Mouse (Mus musculus): Measurements from ENCODE around the gene Hemgn. TPM values are rescaled to one million over a fixed set of nuclear protein-coding genes. Genes with fewer than 3 reads are reported as not detected.
A peak's percentile ranks its signal among the peaks of the same experiment; 100 is the strongest.

The Hemgn gene
- polyA plus RNA-seq, 1 experiment from 2014 or later: 17.6 TPM

DNA sequence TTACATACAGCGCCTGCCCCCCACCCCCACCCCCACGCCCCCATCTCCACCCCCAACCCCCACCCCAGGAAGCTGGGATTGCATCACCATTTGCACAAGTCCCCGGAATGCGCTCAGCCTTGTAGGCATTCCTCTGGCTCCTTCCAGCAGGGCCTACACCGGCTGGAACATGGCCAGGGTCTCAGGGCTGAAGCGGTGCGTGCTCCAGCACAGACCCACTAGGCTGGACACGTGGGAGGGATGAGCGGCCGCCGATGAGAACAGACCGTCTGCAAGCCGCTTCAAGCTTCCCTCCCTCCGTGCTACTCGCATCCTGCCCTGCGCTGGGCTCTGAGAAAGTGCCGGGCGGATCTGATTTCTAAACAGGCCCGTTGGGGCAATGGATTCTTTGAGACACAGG lies 42.3 kb downstream of the Hemgn start:
- Histone ChIP-seq H3K4me1 (ENCODE audit: control insufficient read depth, insufficient read depth, low read length) (no peaks in the 10 kb centered on the region; the same call in 1 of the 2 replicates), H3K27me3 (ENCODE audit: control insufficient read depth, insufficient read depth, low read length) (no peaks in the 10 kb centered on the region), H3K4me2 (ENCODE audit: low read depth, low read length) (peak overlapping the region; percentile 40), H3K9me3 (replicated peaks; ENCODE audit: control insufficient read depth, low read length) (peaks cover 3% of the 10 kb centered on the region; the same call in 1 of the 2 replicates), H3K4me3 (replicated peaks; ENCODE audit: low read length) (peak overlapping the region; percentile 11; the same call in 1 of the 2 replicates), H3K36me3 (ENCODE audit: control insufficient read depth, insufficient read depth, low read length) (no peaks in the 10 kb centered on the region), H3K27ac (ENCODE audit: low read length) (no peak overlapping the region), H3K9ac (ENCODE audit: low read length) (peak overlapping the region; percentile 39; the same call in 1 of the 2 replicates)
- WGBS: 3% methylated on average over 19 of the region's 19 CpGs
- ATAC-seq (ENCODE audit: insufficient read depth, low FRiP score): peak; percentile 83; the same call in 1 of the 2 replicates

DNA sequence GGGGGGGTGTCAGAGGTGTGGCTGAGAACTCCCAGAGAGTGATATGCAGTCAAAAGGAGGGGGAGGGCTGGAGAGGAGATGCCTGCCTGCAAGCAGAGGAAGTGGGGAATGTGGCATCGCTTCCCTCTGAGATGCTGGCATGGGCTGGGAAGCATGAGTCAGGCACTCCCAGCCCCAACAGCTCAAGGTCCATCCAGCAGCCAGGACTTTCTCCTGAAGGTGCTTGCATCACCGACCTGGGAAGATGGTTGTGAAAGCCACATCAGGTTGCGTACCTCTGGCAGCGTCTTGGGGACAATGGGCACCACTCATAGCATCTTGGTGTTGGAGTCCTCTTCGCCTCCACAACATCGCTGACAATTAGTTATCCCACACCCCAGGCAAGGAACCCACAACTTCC lies 42.9 kb downstream of the Hemgn start:
- Histone ChIP-seq H3K4me3 (replicated peaks; ENCODE audit: low read length) (no peak overlapping the region), H3K9ac (ENCODE audit: low read length) (no peak overlapping the region), H3K36me3 (ENCODE audit: control insufficient read depth, insufficient read depth, low read length) (no peaks in the 10 kb centered on the region), H3K27me3 (ENCODE audit: control insufficient read depth, insufficient read depth, low read length) (no peaks in the 10 kb centered on the region), H3K4me2 (ENCODE audit: low read depth, low read length) (no peak overlapping the region), H3K9me3 (replicated peaks; ENCODE audit: control insufficient read depth, low read length) (peaks cover 3% of the 10 kb centered on the region; the same call in 1 of the 2 replicates), H3K4me1 (ENCODE audit: control insufficient read depth, insufficient read depth, low read length) (no peaks in the 10 kb centered on the region; the same call in 1 of the 2 replicates), H3K27ac (ENCODE audit: low read length) (no peak overlapping the region)
- 43% methylated on average over 6 of the region's 6 CpGs for WGBS
- ATAC-seq (ENCODE audit: insufficient read depth, low FRiP score): no peak

DNA sequence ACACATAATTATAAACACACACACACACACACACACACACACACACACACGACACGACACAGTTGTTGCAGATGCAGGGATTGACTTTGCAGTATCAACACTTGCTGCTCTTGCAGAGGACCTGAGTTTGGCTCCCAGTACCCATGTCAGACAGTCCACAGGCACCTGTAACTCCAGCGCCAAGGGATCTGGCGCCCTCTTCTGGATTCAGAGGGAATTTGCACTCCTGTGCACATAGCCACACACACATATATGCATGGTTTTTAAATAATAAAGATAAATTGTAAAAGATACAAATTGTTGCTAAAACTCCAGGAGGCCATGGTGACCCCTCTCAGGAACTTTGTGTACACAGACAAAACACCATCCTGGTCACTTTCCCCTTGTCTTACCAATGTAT lies 44.2 kb downstream of the Hemgn start:
- Histone ChIP-seq H3K4me3 (replicated peaks; ENCODE audit: low read length) (no peak overlapping the region), H3K4me2 (ENCODE audit: low read depth, low read length) (no peak overlapping the region), H3K9me3 (replicated peaks; ENCODE audit: control insufficient read depth, low read length) (peaks cover 3% of the 10 kb centered on the region; the same call in 1 of the 2 replicates), H3K36me3 (ENCODE audit: control insufficient read depth, insufficient read depth, low read length) (no peaks in the 10 kb centered on the region), H3K27ac (ENCODE audit: low read length) (no peak overlapping the region), H3K9ac (ENCODE audit: low read length) (no peak overlapping the region), H3K27me3 (ENCODE audit: control insufficient read depth, insufficient read depth, low read length) (no peaks in the 10 kb centered on the region), H3K4me1 (ENCODE audit: control insufficient read depth, insufficient read depth, low read length) (no peaks in the 10 kb centered on the region; the same call in 1 of the 2 replicates)
- 61% methylated on average over 4 of the region's 4 CpGs for WGBS
- no peak for ATAC-seq (ENCODE audit: insufficient read depth, low FRiP score)

DNA sequence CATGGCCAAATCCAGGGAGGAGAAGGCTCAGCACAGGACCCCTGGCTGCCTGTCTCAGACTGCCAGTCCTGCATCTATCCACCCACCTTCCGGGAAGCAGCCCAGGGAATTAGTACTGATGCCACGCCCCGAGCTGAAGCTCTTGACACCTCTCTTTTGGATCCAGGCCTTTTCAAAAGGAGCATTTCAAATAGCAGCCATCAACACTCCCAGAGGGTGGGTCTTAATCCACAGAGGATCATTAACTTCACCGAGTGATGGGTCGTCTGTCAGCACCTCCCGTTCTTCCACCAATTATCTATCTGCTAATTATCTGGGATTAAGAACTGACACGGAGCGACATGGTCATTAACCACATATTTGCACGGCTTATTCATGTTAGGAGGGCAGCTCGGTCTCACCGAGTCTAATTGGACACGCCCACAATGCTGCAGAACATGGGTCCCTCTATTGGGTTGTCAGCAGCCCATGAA lies 45.8 kb downstream of the Hemgn start:
- Histone ChIP-seq H3K9me3 (replicated peaks; ENCODE audit: control insufficient read depth, low read length) (peaks cover 3% of the 10 kb centered on the region; the same call in 1 of the 2 replicates), H3K4me1 (ENCODE audit: control insufficient read depth, insufficient read depth, low read length) (no peaks in the 10 kb centered on the region; the same call in 1 of the 2 replicates), H3K27me3 (ENCODE audit: control insufficient read depth, insufficient read depth, low read length) (no peaks in the 10 kb centered on the region), H3K36me3 (ENCODE audit: control insufficient read depth, insufficient read depth, low read length) (no peaks in the 10 kb centered on the region), H3K9ac (ENCODE audit: low read length) (no peak overlapping the region), H3K4me2 (ENCODE audit: low read depth, low read length) (no peak overlapping the region), H3K27ac (ENCODE audit: low read length) (no peak overlapping the region), H3K4me3 (replicated peaks; ENCODE audit: low read length) (no peak overlapping the region)
- WGBS: 8% methylated on average over 12 of the region's 12 CpGs
- ATAC-seq (ENCODE audit: insufficient read depth, low FRiP score): no peak

DNA sequence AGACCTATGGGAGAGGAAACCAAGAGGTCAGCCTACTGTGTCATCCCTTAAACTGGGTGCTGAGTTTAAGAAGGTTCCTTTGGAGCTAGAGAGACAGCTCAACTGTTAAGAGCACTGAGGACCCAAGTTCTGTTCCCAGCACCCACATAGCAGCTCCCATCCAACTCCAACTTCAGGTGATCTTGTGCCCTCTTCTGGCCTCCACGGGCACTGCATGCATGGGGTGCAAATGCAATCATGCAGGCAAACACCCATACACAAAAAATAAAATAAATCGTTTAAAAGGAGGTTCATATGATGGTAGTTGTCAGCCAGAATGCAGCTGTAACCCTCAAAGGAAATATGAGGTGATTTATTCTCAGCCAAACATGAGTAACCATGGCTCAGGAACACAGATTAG lies 48.9 kb downstream of the Hemgn start:
- Histone ChIP-seq H3K4me1 (ENCODE audit: control insufficient read depth, insufficient read depth, low read length) (no peaks in the 10 kb centered on the region; the same call in 1 of the 2 replicates), H3K4me2 (ENCODE audit: low read depth, low read length) (no peak overlapping the region), H3K27ac (ENCODE audit: low read length) (no peak overlapping the region), H3K9me3 (replicated peaks; ENCODE audit: control insufficient read depth, low read length) (peaks cover 3% of the 10 kb centered on the region; the same call in 1 of the 2 replicates), H3K36me3 (ENCODE audit: control insufficient read depth, insufficient read depth, low read length) (no peaks in the 10 kb centered on the region), H3K9ac (ENCODE audit: low read length) (no peak overlapping the region), H3K4me3 (replicated peaks; ENCODE audit: low read length) (no peak overlapping the region), H3K27me3 (ENCODE audit: control insufficient read depth, insufficient read depth, low read length) (no peaks in the 10 kb centered on the region)
- WGBS: 78% methylated on average over 2 of the region's 2 CpGs
- no peak for ATAC-seq (ENCODE audit: insufficient read depth, low FRiP score)

DNA sequence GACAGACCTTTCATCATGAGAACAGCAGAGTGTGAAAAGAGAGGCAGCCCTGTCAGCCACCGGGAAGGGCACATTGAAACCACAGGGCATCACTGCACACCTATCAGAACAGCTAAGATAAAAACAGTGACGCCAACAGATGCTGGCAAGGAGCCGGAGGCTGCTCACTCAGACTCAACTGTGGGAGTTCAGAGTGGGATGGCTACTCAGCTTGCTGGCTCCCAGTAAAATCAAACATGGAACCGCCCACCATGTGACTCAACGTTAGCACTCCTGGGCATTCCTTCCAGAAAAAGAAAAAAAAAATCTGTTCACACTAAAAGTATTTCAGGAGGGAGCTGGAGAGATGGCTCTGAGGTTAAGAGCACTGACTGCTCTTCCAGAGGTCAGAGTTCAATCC lies 52.0 kb downstream of the Hemgn start:
- Histone ChIP-seq H3K36me3 (ENCODE audit: control insufficient read depth, insufficient read depth, low read length) (no peaks in the 10 kb centered on the region), H3K27ac (ENCODE audit: low read length) (no peak overlapping the region), H3K27me3 (ENCODE audit: control insufficient read depth, insufficient read depth, low read length) (peaks cover 6% of the 10 kb centered on the region), H3K4me3 (replicated peaks; ENCODE audit: low read length) (no peak overlapping the region), H3K9ac (ENCODE audit: low read length) (no peak overlapping the region), H3K9me3 (replicated peaks; ENCODE audit: control insufficient read depth, low read length) (no peaks in the 10 kb centered on the region), H3K4me2 (ENCODE audit: low read depth, low read length) (no peak overlapping the region), H3K4me1 (ENCODE audit: control insufficient read depth, insufficient read depth, low read length) (no peaks in the 10 kb centered on the region)
- WGBS: 61% methylated on average over 5 of the region's 5 CpGs
- no peak for ATAC-seq (ENCODE audit: insufficient read depth, low FRiP score)

DNA sequence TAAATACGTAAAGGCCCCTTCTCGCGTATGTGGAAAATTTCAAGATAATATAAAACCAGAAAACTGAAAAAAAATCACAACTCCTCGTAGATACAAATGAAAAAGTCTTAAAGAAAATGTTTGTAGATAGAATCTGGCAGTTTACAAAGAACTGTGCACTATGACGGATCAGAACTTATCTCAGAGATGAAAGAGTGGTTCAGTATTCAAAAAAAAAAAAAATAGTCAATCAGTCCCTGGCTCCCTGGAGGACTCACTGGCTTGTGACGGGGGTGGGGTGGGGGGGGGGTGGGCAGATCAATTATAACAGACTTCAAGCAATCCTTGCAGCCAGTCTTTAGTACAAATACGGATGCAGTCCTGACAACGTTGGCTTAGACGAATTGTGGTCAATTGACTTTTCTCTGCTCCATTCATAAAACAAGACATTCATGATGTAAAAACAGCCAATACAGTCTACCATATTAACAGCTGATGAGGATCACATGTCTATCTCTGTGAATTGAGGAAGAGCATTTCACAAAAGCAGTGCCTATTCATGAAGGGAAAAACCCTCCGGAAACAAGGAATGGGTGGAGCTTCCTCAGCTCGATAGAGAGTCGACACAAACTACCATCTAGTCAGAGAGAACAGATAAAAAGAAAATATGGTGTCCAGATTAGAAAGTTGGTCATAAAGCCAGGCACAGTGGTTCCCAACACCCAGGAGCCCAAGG lies 53.6 kb downstream of the Hemgn start:
- Histone ChIP-seq H3K4me2 (ENCODE audit: low read depth, low read length) (no peak overlapping the region), H3K9ac (ENCODE audit: low read length) (no peak overlapping the region), H3K27me3 (ENCODE audit: control insufficient read depth, insufficient read depth, low read length) (peaks cover 8% of the 10 kb centered on the region), H3K27ac (ENCODE audit: low read length) (no peak overlapping the region), H3K36me3 (ENCODE audit: control insufficient read depth, insufficient read depth, low read length) (no peaks in the 10 kb centered on the region), H3K4me1 (ENCODE audit: control insufficient read depth, insufficient read depth, low read length) (no peaks in the 10 kb centered on the region), H3K4me3 (replicated peaks; ENCODE audit: low read length) (no peak overlapping the region), H3K9me3 (replicated peaks; ENCODE audit: control insufficient read depth, low read length) (no peaks in the 10 kb centered on the region)
- ATAC-seq (ENCODE audit: insufficient read depth, low FRiP score): no peak
- WGBS: 58% methylated on average over 12 of the region's 12 CpGs

DNA sequence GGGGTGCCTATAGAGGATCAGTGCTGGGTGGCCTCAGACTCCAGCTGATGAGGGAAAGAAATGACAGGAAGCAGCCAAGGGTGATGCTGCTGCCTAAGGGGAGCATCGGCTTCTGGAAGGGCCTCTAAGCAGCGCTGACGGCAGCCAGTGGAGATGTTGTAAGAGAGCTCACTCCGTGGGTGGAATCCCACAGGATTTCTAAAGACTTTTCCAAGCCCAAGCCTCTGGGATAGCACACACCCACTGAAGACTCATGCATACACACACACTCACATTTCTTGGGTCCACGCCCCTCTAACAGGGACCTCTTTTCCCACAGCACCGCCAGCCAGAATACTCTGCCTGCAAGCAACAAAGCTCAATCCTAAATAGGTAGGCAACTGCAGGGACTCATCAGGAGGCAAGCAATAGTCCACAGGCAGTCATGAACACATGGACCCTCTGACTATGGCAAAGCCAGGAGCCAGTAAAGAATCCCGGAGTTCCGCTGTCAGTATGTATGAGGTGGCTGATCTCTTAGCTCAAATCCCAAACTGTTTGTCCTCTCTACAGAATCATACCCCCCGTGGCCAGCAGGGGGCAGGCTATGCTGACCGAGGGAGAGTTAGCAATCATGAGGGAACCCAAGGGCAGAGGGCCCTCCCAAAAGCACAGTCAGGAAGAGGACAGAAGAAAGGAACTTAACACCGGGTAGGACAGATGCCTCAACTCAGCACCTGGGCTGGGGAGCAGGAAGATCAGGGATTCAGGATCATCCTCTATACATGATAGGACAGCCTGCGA lies 56.8 kb downstream of the Hemgn start:
- H3K27ac ChIP-seq (ENCODE audit: low read length): no peak overlapping the region
- H3K27me3 ChIP-seq (ENCODE audit: control insufficient read depth, insufficient read depth, low read length): peaks cover 12% of the 10 kb centered on the region
- no peaks in the 10 kb centered on the region for H3K4me1 ChIP-seq (ENCODE audit: control insufficient read depth, insufficient read depth, low read length)
- WGBS: 47% methylated on average over 12 of the region's 12 CpGs
- no peaks in the 10 kb centered on the region for H3K36me3 ChIP-seq (ENCODE audit: control insufficient read depth, insufficient read depth, low read length)
- no peak for ATAC-seq (ENCODE audit: insufficient read depth, low FRiP score)
- H3K4me2 ChIP-seq (ENCODE audit: low read depth, low read length): no peak overlapping the region
- H3K9ac ChIP-seq (ENCODE audit: low read length): no peak overlapping the region
- H3K4me3 ChIP-seq (replicated peaks; ENCODE audit: low read length): no peak overlapping the region
- H3K9me3 ChIP-seq (replicated peaks; ENCODE audit: control insufficient read depth, low read length): no peaks in the 10 kb centered on the region

DNA sequence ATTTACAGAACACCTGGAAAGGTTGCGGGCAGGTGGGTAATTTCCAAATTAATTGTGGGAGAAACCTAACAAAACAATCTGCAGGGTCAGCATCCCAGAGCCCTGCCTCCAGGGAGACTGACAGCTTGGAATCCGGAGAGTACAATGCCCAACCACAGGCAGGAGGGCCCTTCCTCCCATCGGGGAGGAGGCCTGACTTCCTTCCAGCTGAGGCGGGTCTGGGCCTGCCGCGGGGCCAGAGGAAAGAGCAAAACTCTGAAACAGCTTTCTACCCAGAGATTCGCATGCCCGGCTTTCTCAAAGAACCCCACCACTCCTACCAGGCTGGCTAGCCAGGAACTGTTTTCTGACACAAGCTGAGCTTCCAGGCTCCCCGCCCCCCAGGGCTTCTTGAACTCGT lies 60.3 kb downstream of the Hemgn start:
- Histone ChIP-seq H3K4me1 (ENCODE audit: control insufficient read depth, insufficient read depth, low read length) (no peaks in the 10 kb centered on the region), H3K4me2 (ENCODE audit: low read depth, low read length) (no peak overlapping the region), H3K27me3 (ENCODE audit: control insufficient read depth, insufficient read depth, low read length) (peaks cover 43% of the 10 kb centered on the region), H3K9ac (ENCODE audit: low read length) (no peak overlapping the region; the same call in 1 of the 2 replicates), H3K36me3 (ENCODE audit: control insufficient read depth, insufficient read depth, low read length) (no peaks in the 10 kb centered on the region), H3K27ac (ENCODE audit: low read length) (peak overlapping the region; percentile 42; the same call in 1 of the 2 replicates), H3K9me3 (replicated peaks; ENCODE audit: control insufficient read depth, low read length) (no peaks in the 10 kb centered on the region), H3K4me3 (replicated peaks; ENCODE audit: low read length) (no peak overlapping the region)
- WGBS: 20% methylated on average over 10 of the region's 10 CpGs
- ATAC-seq (ENCODE audit: insufficient read depth, low FRiP score): no peak

All from stomach, embryonic 16.5 days (tissue).